Mouse (Mus musculus) myocyte (in vitro differentiated cells): Measurements from ENCODE around the gene Zfp593. TPM values are rescaled to one million over a fixed set of nuclear protein-coding genes. Genes with fewer than 3 reads are reported as not detected.
A peak's percentile ranks its signal among the peaks of the same experiment; 100 is the strongest.

ENCODE experiments used
- H3K27me3 ChIP-seq: one replicate; pipeline ENCODE4 v1.6.1; 2011; ENCODE audit not compliant: control insufficient read depth, insufficient read depth, insufficient read length
- H3K36me3 ChIP-seq: one replicate; pipeline ENCODE4 v1.6.1; 2011; ENCODE audit not compliant: control insufficient read depth, insufficient read depth
- H3K4me2 ChIP-seq: one replicate; pipeline ENCODE4 v1.6.1; 2011; ENCODE audit warnings: low read depth, control low read depth
- H3K4me3 ChIP-seq: one replicate; pipeline ENCODE4 v1.5.1; 2011; ENCODE audit warnings: mild to moderate bottlenecking, control low read depth, moderate library complexity
- H3K79me2 ChIP-seq: one replicate; pipeline ENCODE4 v1.6.1; 2011; ENCODE audit not compliant: control insufficient read depth, insufficient read depth
- H3ac ChIP-seq: one replicate; pipeline ENCODE4 v1.6.1; 2011; ENCODE audit not compliant: control insufficient read depth, insufficient read length
- CEBPB ChIP-seq: IDR thresholded peaks from 2 replicates; pipeline ENCODE4 v1.6.1; 2011; ENCODE audit warnings: mild to moderate bottlenecking, moderate library complexity; ENCODE audit not compliant: poor library complexity, insufficient read depth, severe bottlenecking
- E2F4 ChIP-seq: IDR thresholded peaks from one replicate; pipeline ENCODE4 v1.6.1; 2011; ENCODE audit warnings: mild to moderate bottlenecking, control low read depth, moderate library complexity; ENCODE audit not compliant: insufficient read depth
- MAX ChIP-seq: IDR thresholded peaks from one replicate; pipeline ENCODE4 v1.6.1; 2011; ENCODE audit warnings: low read depth, mild to moderate bottlenecking, control low read depth
- MYOD1 ChIP-seq, 3 experiments: IDR thresholded peaks; one replicate each; pipeline ENCODE4 v1.6.1; 2011; ENCODE audit warnings: control low read depth in 2 of 3, low read depth in 2 of 3, mild to moderate bottlenecking in 2 of 3, moderate library complexity in 1 of 3; ENCODE audit not compliant: insufficient read length in 2 of 3, control insufficient read depth in 1 of 3
- MYOG ChIP-seq, 3 experiments: IDR thresholded peaks; one replicate each; pipeline ENCODE4 v1.6.1; 2011; ENCODE audit warnings: control low read depth in 2 of 3, low read depth in 2 of 3, mild to moderate bottlenecking in 2 of 3; ENCODE audit not compliant: insufficient read length in 2 of 3, control insufficient read depth in 1 of 3, insufficient read depth in 1 of 3
- POLR2A ChIP-seq: IDR thresholded peaks from one replicate; pipeline ENCODE4 v1.6.1; 2011; ENCODE audit warnings: low read depth, mild to moderate bottlenecking, control low read depth, moderate library complexity; ENCODE audit not compliant: insufficient read length
- POLR2AphosphoS2 ChIP-seq: IDR thresholded peaks from one replicate; pipeline ENCODE4 v1.6.1; 2011; ENCODE audit warnings: low read depth, control low read depth; ENCODE audit not compliant: insufficient read length
- REST ChIP-seq: IDR thresholded peaks from one replicate; pipeline ENCODE4 v1.6.1; 2011; ENCODE audit warnings: mild to moderate bottlenecking, control low read depth, moderate library complexity; ENCODE audit not compliant: insufficient read depth, insufficient read length
- SRF ChIP-seq: IDR thresholded peaks from one replicate; pipeline ENCODE4 v1.6.1; 2011; ENCODE audit warnings: low read depth; ENCODE audit not compliant: control insufficient read depth, insufficient read length
- TCF12 ChIP-seq: IDR thresholded peaks from one replicate; pipeline ENCODE4 v1.6.1; 2011; ENCODE audit warnings: mild to moderate bottlenecking, control low read depth; ENCODE audit not compliant: poor library complexity, insufficient read depth, severe bottlenecking
- TCF3 ChIP-seq: IDR thresholded peaks from one replicate; pipeline ENCODE4 v1.6.1; 2011; ENCODE audit warnings: low read depth, control low read depth; ENCODE audit not compliant: insufficient read length
- USF1 ChIP-seq: IDR thresholded peaks from one replicate; pipeline ENCODE4 v1.6.1; 2011; ENCODE audit warnings: low read depth, mild to moderate bottlenecking, control low read depth, moderate library complexity
- polyA plus RNA-seq: library from polyadenylated mRNA; unstranded; fragments of >200 nt; fragmentation: generic; extraction: Trizol; gene quantifications from one replicate; pipeline ENCODE4 v1.2.1, GENCODE M21; 2012; ENCODE audit warnings: missing spikeins

Zfp593 gene
- polyA plus RNA-seq, 1 experiment = 15.7 TPM

GRCm38 (mm10) chr4:134255854-134256253 lies 10.5 kb upstream of the Zfp593 start:
- Histone ChIP-seq H3K4me3 (no peak overlapping the region), H3K4me2 (no peak overlapping the region), H3ac (no peak overlapping the region), H3K27me3 (peaks cover 43% of the 10 kb centered on the region), H3K36me3 (no peaks in the 10 kb centered on the region), H3K79me2 (no peaks in the 10 kb centered on the region)
- no peak for TF ChIP-seq MYOG (IDR thresholded peaks at IDR 0.05; ENCODE audit: control insufficient read depth in 1 of 3, insufficient read depth in 1 of 3, insufficient read length in 2 of 3, low read depth in 2 of 3)
- TF ChIP-seq POLR2A = no peak
- TF ChIP-seq POLR2AphosphoS2 = no peak
- no peak for TF ChIP-seq CEBPB
- TF ChIP-seq SRF = no peak
- TF ChIP-seq E2F4 = no peak
- TF ChIP-seq TCF12 = no peak
- no peak for TF ChIP-seq REST
- TF ChIP-seq MAX = no peak
- no peak for TF ChIP-seq MYOD1 (IDR thresholded peaks at IDR 0.05; ENCODE audit: control insufficient read depth in 1 of 3, insufficient read length in 2 of 3, low read depth in 2 of 3)
- TF ChIP-seq USF1 = no peak

- no peak overlapping the region for H3K4me3 ChIP-seq
- TF ChIP-seq MYOG (IDR thresholded peaks at IDR 0.05; ENCODE audit: control insufficient read depth in 1 of 3, insufficient read depth in 1 of 3, insufficient read length in 2 of 3, low read depth in 2 of 3) (no peak), POLR2A (no peak), CEBPB (no peak), MAX (no peak), E2F4 (no peak), SRF (no peak), TCF12 (no peak), USF1 (no peak), TCF3 (no peak), MYOD1 (IDR thresholded peaks at IDR 0.05; ENCODE audit: control insufficient read depth in 1 of 3, insufficient read length in 2 of 3, low read depth in 2 of 3) (no peak)
- H3K36me3 ChIP-seq = no peaks in the 10 kb centered on the region
- no peaks in the 10 kb centered on the region for H3K79me2 ChIP-seq
- peaks cover 47% of the 10 kb centered on the region for H3K27me3 ChIP-seq
- no peak overlapping the region for H3ac ChIP-seq
- no peak overlapping the region for H3K4me2 ChIP-seq
Measured at GRCm38 (mm10) chr4:134254835-134255234, 9.4 kb upstream of the Zfp593 start.

- no peak for TF ChIP-seq TCF3
- TF ChIP-seq REST = no peak
- no peak for TF ChIP-seq E2F4
- TF ChIP-seq TCF12 = no peak
- TF ChIP-seq POLR2AphosphoS2 = no peak
- no peak for TF ChIP-seq USF1
- no peak for TF ChIP-seq MYOD1 (IDR thresholded peaks at IDR 0.05; ENCODE audit: control insufficient read depth in 1 of 3, insufficient read length in 2 of 3, low read depth in 2 of 3)
- TF ChIP-seq MAX = no peak
- TF ChIP-seq SRF = no peak
- no peak for TF ChIP-seq CEBPB
- no peak for TF ChIP-seq POLR2A
- TF ChIP-seq MYOG (IDR thresholded peaks at IDR 0.05; ENCODE audit: control insufficient read depth in 1 of 3, insufficient read depth in 1 of 3, insufficient read length in 2 of 3, low read depth in 2 of 3) = no peak
- H3K79me2 ChIP-seq = no peaks in the 10 kb centered on the region
- H3K27me3 ChIP-seq = peaks cover 57% of the 10 kb centered on the region
- H3K4me3 ChIP-seq = no peak within 1 kb of the TSS
- no peaks in the 10 kb centered on the region for H3K36me3 ChIP-seq
- no peak within 1 kb of the TSS for H3ac ChIP-seq
- H3K4me2 ChIP-seq = peak within 1 kb of the TSS; percentile 32
Measured at GRCm38 (mm10) chr4:134253722-134254324, 8.4 kb upstream of the Zfp593 start, which contains the start of gene Grrp1. Gene Grrp1 (minus strand): TSS chr4:134254106.

GRCm38 (mm10) chr4:134252911-134253721 lies 7.7 kb upstream of the Zfp593 start:
- peaks cover 64% of the 10 kb centered on the region for H3K27me3 ChIP-seq

More at GRCm38 (mm10) chr4:134252911-134253721, 7.7 kb upstream of the Zfp593 start:
- peak overlapping the region; percentile 32 for H3K4me2 ChIP-seq
- H3ac ChIP-seq = no peak overlapping the region
- H3K79me2 ChIP-seq = no peaks in the 10 kb centered on the region
- no peaks in the 10 kb centered on the region for H3K36me3 ChIP-seq
- no peak overlapping the region for H3K4me3 ChIP-seq
- TF ChIP-seq MAX = no peak
